Mouse (Mus musculus) embryonic fibroblast, embryonic 13.5 days (primary cell): ENCODE measurements at regions not wholly inside any gene's neighbourhood (a gene's known extent, or its start where the extent isn't known, plus 50 kb on each side); places are given as distances from the start of the nearest gene placed in this dataset.

Source experiments
- H3K27ac ChIP-seq: 2 replicates; pipeline ENCODE4 v1.5.1; 2012; ENCODE audit warnings: low read length, control low read depth, inconsistent platforms; ENCODE audit not compliant: insufficient read depth
- H3K4me1 ChIP-seq: 2 replicates; pipeline ENCODE4 v1.6.1; 2011; ENCODE audit warnings: low read length; ENCODE audit not compliant: control insufficient read depth, insufficient read depth
- H3K4me3 ChIP-seq: 2 replicates; pipeline ENCODE4 v1.5.1; 2011; ENCODE audit warnings: mild to moderate bottlenecking, control low read depth, low read length; ENCODE audit not compliant: insufficient read depth
- CTCF ChIP-seq: IDR thresholded peaks from 2 replicates; pipeline ENCODE4 v1.5.1; 2011; ENCODE audit warnings: mild to moderate bottlenecking, control low read depth, low read length, moderate library complexity, borderline replicate concordance; ENCODE audit not compliant: insufficient read depth
- POLR2A ChIP-seq: IDR thresholded peaks from 2 replicates; pipeline ENCODE4 v1.6.1; 2011; ENCODE audit warnings: low read depth, mild to moderate bottlenecking, control low read depth, low read length, moderate library complexity

DNA sequence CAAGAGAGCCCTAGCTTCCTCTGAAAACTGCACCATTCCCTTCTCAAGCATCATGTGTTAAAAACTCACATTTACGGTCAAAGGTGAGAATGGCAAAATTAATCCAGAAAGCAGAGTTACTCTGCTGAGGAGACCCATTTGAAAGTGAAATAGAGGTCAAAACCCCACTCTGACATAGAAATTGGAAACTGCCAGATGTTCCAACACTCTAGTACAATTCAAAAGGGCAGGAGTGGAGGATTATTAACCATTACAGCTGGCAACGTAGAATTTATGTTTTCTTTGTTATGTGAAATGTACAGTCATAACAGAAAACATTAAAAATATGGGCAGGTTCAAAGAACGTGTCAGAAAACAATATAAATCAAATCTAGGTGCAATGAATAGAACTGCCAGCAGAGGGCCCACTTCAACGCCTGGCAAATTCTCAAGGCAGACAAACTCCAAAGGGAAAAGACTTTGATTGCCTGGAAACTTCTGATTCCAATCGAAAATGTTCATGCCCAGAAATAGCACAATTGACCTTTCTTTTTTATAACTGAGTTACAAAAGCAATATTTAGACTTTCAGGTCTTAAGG is 54.2 kb upstream of the Rfpl4b start:
- TF ChIP-seq CTCF (no peak), POLR2A (no peak)
- H3K4me3 ChIP-seq, result no peak overlapping the region

DNA sequence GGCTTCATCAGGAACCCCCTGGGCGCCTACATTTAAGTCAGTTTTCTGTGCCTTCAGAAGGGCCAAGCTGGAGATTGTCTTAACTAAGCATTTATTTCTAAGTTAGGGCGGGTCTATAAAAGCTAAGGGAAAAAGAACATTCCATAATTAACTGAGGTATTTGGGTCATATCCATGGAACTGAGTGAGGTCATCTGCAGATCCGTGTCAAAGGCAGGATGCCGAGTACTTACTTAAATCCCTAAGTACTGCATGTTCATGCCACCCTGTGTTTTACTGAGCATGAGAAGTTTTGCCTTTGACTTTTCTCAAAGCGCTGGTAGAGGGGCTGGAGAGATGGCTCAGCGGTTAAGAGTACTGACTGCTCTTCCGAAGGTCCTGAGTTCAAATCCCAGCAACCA is 57.7 kb upstream of the Rfpl4b start:
- TF ChIP-seq POLR2A (no peak), CTCF (no peak)
- no peak overlapping the region for H3K4me3 ChIP-seq
- no peaks in the 10 kb centered on the region for H3K4me1 ChIP-seq
- no peak overlapping the region for H3K27ac ChIP-seq

More for the DNA sequence above, 54.2 kb upstream of the Rfpl4b start:
- Histone ChIP-seq H3K27ac (no peak overlapping the region), H3K4me1 (no peaks in the 10 kb centered on the region)

DNA sequence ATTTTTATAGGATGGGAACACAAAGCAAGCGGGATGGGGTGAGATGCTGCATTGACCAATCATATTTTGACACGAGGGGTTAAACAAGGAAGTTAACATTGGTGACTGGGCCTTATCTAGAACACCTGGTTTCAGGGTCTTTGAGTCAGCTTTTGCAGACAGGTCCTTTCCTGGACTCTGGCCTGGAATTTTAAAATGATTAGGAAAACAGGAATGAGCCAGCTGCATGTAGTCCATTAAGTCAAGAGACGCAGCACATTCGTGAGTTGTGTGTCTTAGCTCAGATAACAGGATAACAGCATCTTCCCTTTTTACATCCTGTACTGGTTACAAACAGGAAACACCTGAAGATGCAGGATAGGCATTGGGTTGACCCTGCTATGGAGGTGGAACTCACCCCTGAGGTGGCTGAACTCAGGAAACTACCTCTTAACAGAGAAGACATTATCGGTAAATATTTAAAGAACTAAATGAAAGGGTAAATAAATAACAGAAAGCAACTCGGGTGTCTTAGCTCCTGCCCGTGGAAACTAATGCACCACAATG is 59.1 kb upstream of the Rfpl4b start:
- Histone ChIP-seq H3K27ac (no peak overlapping the region), H3K4me1 (no peaks in the 10 kb centered on the region), H3K4me3 (no peak overlapping the region)
- TF ChIP-seq POLR2A (no peak), CTCF (no peak)

DNA sequence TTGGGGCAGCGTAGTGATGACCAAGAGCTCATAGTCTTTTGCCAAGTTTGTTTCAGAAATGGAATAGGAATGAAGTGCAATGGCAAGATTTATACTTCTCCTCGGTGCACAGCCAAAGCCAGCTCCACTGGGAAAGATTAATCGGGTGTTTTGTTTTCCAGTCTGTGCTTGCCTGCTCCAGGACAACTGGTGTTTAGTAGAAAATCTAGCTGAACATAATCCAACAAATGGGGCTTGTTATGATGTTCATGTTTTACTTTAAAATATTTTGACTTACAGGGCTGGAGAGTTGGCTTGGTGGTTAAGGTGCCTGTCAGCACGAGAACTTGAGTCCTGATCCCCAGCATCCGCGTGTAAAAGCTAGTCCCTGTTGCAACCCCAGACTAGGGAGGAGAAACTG is 60.6 kb upstream of the Rfpl4b start:
- TF ChIP-seq POLR2A (no peak), CTCF (no peak)
- Histone ChIP-seq H3K4me3 (no peak overlapping the region), H3K4me1 (no peaks in the 10 kb centered on the region), H3K27ac (no peak overlapping the region)

DNA sequence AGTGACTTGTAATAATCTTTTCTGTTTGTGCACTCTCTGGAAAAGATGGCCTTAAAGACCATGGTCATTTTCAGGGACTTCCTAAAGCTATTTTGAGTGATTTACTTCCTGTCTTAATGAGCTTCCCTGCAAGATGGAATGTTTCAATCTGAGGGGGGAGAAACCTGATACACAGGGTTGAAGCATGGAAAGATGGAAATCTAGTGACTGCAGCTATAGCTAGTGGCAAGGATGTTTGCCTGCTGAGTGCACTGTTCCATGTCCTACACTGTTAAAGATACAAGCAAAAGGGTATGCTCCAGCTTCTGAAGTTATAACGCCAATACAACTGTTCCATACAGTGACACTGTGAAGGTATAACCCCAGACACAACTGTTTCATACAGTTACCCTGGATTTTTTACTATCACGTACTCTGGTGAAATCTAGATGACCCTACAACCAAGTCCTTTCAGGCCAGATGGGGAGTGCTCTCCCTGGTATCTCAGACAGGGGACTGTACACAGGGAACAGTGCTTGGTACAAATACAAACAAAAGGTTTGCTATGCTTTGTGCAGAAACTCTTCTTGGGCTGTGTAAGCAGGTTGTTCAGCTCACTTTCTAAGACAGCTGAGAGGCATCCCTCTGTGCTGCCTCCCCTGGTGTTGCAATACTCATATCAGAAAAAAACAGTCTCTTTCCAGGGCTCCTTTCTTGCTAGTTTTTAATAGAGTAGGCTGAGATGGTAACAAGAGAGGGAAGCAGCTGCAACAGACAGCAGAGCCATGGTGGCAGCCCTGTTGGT is 62.4 kb upstream of the Rfpl4b start:
- H3K4me1 ChIP-seq, result no peaks in the 10 kb centered on the region
- no peak for TF ChIP-seq CTCF
- no peak for TF ChIP-seq POLR2A
- no peak overlapping the region for H3K27ac ChIP-seq
- no peak overlapping the region for H3K4me3 ChIP-seq

DNA sequence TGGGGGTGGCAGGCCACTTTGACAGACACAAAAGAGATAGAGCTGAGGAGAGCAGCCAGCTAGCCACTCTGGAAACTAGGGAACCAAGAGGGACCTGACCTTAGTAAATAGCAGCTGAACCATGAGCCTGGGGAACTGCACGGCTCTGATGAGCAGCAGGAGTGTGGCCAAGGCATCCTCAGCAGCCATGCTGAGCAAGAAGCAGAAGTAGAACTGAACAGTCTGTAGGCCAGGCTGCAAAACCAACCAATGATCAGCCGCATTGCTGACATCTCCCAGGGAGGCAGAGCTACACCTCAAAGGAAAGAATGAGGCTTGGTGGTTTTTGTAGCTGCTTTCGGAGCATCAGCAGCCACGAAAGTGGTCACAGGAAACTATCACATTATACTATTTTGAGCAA is 63.1 kb upstream of the Rfpl4b start:
- Histone ChIP-seq H3K27ac (no peak overlapping the region), H3K4me1 (no peaks in the 10 kb centered on the region), H3K4me3 (no peak overlapping the region)
- TF ChIP-seq POLR2A (no peak), CTCF (no peak)

DNA sequence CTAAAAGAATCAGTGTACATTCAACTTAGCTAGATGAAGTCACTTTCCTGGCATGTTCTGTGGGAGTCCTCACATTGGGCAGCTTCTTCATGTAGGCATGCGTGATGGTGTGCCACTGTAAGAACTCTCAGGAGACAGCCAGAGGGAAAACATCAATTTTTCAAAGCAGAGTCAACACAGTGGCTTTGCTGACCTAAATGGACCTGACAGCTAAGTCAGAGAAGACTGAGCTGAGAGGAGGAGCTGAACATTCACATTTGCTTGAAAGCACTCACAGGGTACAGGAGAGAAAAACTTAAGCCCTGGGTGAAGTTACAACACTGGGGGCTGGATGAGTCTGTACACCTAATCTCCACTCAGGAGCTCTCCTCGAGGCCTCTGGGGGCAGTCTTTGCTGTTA is 64.9 kb upstream of the Rfpl4b start:
- no peak overlapping the region for H3K27ac ChIP-seq
- no peak for TF ChIP-seq POLR2A
- TF ChIP-seq CTCF, result no peak
- H3K4me1 ChIP-seq, result no peaks in the 10 kb centered on the region
- no peak overlapping the region for H3K4me3 ChIP-seq

DNA sequence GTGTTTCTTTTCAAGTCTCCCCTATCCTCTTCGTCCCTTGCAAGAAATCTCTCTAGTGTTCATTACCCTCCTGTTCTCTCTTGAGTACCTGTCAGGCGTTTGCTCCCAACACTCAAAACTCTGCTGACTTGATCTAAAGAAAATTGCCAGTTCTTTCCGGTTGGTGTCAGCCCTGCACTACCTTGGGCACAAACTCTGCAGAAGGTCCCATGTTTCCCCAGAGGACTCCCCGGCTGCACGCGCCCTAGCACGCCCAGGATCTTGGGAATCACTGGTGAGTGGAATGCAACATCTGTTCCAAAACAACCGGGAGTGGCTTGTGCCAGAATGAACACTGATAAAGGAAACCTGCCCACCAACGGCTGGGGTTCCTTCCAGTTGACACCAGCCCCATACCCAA is 66.3 kb upstream of the Rfpl4b start:
- H3K27ac ChIP-seq, result no peak overlapping the region
- H3K4me1 ChIP-seq, result no peaks in the 10 kb centered on the region
- TF ChIP-seq POLR2A (no peak), CTCF (no peak)
- no peak overlapping the region for H3K4me3 ChIP-seq

DNA sequence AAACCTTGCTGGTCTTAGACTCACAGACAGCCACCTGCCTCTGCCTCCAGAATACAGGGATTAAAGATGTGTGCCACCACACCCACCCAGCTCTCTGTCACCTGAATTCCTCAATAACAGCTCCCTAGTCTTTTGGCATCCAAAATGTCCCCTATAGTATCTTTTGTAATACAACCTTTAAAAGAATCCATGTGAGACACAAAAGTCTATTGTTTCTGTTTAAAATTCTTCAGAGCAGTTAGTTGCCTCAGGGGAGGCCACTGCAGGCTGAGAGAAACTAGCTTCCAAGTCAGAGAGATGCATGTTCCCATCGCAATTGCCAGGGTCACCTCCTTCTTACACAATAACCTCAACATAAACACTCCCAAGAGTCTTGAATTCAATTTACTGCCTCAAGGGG is 70.6 kb upstream of the Lama4 start:
- Histone ChIP-seq H3K4me1 (no peaks in the 10 kb centered on the region), H3K27ac (no peak overlapping the region), H3K4me3 (no peak overlapping the region)
- TF ChIP-seq POLR2A (no peak), CTCF (no peak)

DNA sequence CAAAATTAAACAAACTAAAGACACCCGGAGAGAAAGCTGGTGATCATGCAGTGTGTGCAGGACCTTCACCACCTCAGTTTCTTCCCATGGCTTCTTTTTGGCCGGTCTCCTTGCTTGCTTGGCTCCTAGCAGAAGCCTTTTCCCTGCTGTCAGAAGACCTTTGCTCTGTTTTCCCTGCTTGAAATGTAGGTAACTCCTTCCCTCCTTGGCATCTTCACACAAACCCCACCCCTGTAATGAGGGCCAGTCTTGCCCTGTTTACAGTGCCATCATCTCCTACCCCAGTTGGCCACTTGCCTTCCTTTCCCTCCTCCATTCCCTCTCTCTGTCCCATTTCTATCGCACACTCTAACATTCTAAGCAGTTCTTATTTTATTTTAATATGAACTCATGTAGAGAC is 69.7 kb upstream of the Lama4 start:
- no peak overlapping the region for H3K27ac ChIP-seq
- H3K4me1 ChIP-seq, result no peaks in the 10 kb centered on the region
- TF ChIP-seq CTCF (no peak), POLR2A (no peak)
- no peak overlapping the region for H3K4me3 ChIP-seq
